Mouse (Mus musculus): Measurements from ENCODE around the gene Ccdc172. TPM values are rescaled to one million over a fixed set of nuclear protein-coding genes. Genes with fewer than 3 reads are reported as not detected.

Gene Ccdc172
- polyA plus RNA-seq, 1 experiment from 2014 or later: not detected

GRCm38 (mm10) chr19:58500049-58500448 lies 11.7 kb upstream of the Ccdc172 start:
- Histone ChIP-seq H3K27me3 (ENCODE audit: control insufficient read depth, insufficient read depth, low read length) (no peaks in the 10 kb centered on the region), H3K4me2 (ENCODE audit: low read length) (no peak overlapping the region), H3K9ac (replicated peaks; ENCODE audit: low read length) (no peak overlapping the region), H3K4me3 (replicated peaks; ENCODE audit: low read depth, low read length) (no peak overlapping the region), H3K4me1 (ENCODE audit: control insufficient read depth, insufficient read depth, low read length) (no peaks in the 10 kb centered on the region), H3K27ac (replicated peaks; ENCODE audit: low read depth, low read length) (0 out of 2 replicates have a peak overlapping the region, but pooled peaks have one; percentile 2), H3K36me3 (ENCODE audit: control insufficient read depth, insufficient read depth, low read length) (no peaks in the 10 kb centered on the region), H3K9me3 (ENCODE audit: control insufficient read depth, low read length) (no peaks in the 10 kb centered on the region)
- DNase-seq (peak; percentile 75), ATAC-seq (ENCODE audit: low FRiP score, low TSS enrichment) (no peak)
- WGBS: 69% methylated on average over 2 of the region's 2 CpGs

- Histone ChIP-seq H3K4me2 (ENCODE audit: low read length) (no peak overlapping the region), H3K4me1 (ENCODE audit: control insufficient read depth, insufficient read depth, low read length) (no peaks in the 10 kb centered on the region), H3K36me3 (ENCODE audit: control insufficient read depth, insufficient read depth, low read length) (no peaks in the 10 kb centered on the region), H3K9me3 (ENCODE audit: control insufficient read depth, low read length) (no peaks in the 10 kb centered on the region), H3K27me3 (ENCODE audit: control insufficient read depth, insufficient read depth, low read length) (no peaks in the 10 kb centered on the region), H3K4me3 (replicated peaks; ENCODE audit: low read depth, low read length) (no peak overlapping the region), H3K27ac (replicated peaks; ENCODE audit: low read depth, low read length) (no peak overlapping the region), H3K9ac (replicated peaks; ENCODE audit: low read length) (no peak overlapping the region)
- ATAC-seq (ENCODE audit: low FRiP score, low TSS enrichment) (no peak), DNase-seq (no peak)
- 92% methylated on average over 1 of the region's 1 CpGs for WGBS
These were observed 9.9 kb downstream of the Ccdc172 start for GRCm38 (mm10) chr19:58521696-58522095.

GRCm38 (mm10) chr19:58523736-58524394 lies 12.1 kb downstream of the Ccdc172 start:
- no peaks in the 10 kb centered on the region for H3K27me3 ChIP-seq (ENCODE audit: control insufficient read depth, insufficient read depth, low read length)
- H3K4me3 ChIP-seq (replicated peaks; ENCODE audit: low read depth, low read length): no peak overlapping the region
- H3K27ac ChIP-seq (replicated peaks; ENCODE audit: low read depth, low read length): no peak overlapping the region
- no peak for ATAC-seq (ENCODE audit: low FRiP score, low TSS enrichment)
- no peaks in the 10 kb centered on the region for H3K36me3 ChIP-seq (ENCODE audit: control insufficient read depth, insufficient read depth, low read length)
- no peak for DNase-seq
- 57% methylated on average over 12 of the region's 12 CpGs for WGBS
- no peak overlapping the region for H3K9ac ChIP-seq (replicated peaks; ENCODE audit: low read length)
- no peaks in the 10 kb centered on the region for H3K9me3 ChIP-seq (ENCODE audit: control insufficient read depth, low read length)
- no peak overlapping the region for H3K4me2 ChIP-seq (ENCODE audit: low read length)
- H3K4me1 ChIP-seq (ENCODE audit: control insufficient read depth, insufficient read depth, low read length): no peaks in the 10 kb centered on the region

GRCm38 (mm10) chr19:58525457-58526239 lies 13.9 kb downstream of the Ccdc172 start:
- Histone ChIP-seq H3K36me3 (ENCODE audit: control insufficient read depth, insufficient read depth, low read length) (no peaks in the 10 kb centered on the region), H3K27ac (replicated peaks; ENCODE audit: low read depth, low read length) (no peak overlapping the region), H3K9ac (replicated peaks; ENCODE audit: low read length) (no peak overlapping the region), H3K4me2 (ENCODE audit: low read length) (no peak overlapping the region), H3K27me3 (ENCODE audit: control insufficient read depth, insufficient read depth, low read length) (no peaks in the 10 kb centered on the region), H3K4me1 (ENCODE audit: control insufficient read depth, insufficient read depth, low read length) (no peaks in the 10 kb centered on the region), H3K9me3 (ENCODE audit: control insufficient read depth, low read length) (no peaks in the 10 kb centered on the region), H3K4me3 (replicated peaks; ENCODE audit: low read depth, low read length) (no peak overlapping the region)
- 70% methylated on average over 12 of the region's 12 CpGs for WGBS
- DNase-seq (no peak), ATAC-seq (ENCODE audit: low FRiP score, low TSS enrichment) (no peak)

GRCm38 (mm10) chr19:58533077-58533476 lies 21.3 kb downstream of the Ccdc172 start:
- Histone ChIP-seq H3K4me2 (ENCODE audit: low read length) (no peak overlapping the region), H3K27ac (replicated peaks; ENCODE audit: low read depth, low read length) (no peak overlapping the region), H3K4me3 (replicated peaks; ENCODE audit: low read depth, low read length) (no peak overlapping the region), H3K36me3 (ENCODE audit: control insufficient read depth, insufficient read depth, low read length) (no peaks in the 10 kb centered on the region), H3K9me3 (ENCODE audit: control insufficient read depth, low read length) (no peaks in the 10 kb centered on the region), H3K27me3 (ENCODE audit: control insufficient read depth, insufficient read depth, low read length) (no peaks in the 10 kb centered on the region), H3K9ac (replicated peaks; ENCODE audit: low read length) (no peak overlapping the region), H3K4me1 (ENCODE audit: control insufficient read depth, insufficient read depth, low read length) (no peaks in the 10 kb centered on the region)
- ATAC-seq (ENCODE audit: low FRiP score, low TSS enrichment) (no peak), DNase-seq (no peak)
- 91% methylated on average over 3 of the region's 3 CpGs for WGBS

GRCm38 (mm10) chr19:58536691-58537090 lies 24.9 kb downstream of the Ccdc172 start:
- ATAC-seq (ENCODE audit: low FRiP score, low TSS enrichment): no peak
- Histone ChIP-seq H3K36me3 (ENCODE audit: control insufficient read depth, insufficient read depth, low read length) (no peaks in the 10 kb centered on the region), H3K27ac (replicated peaks; ENCODE audit: low read depth, low read length) (no peak overlapping the region), H3K4me1 (ENCODE audit: control insufficient read depth, insufficient read depth, low read length) (no peaks in the 10 kb centered on the region), H3K4me3 (replicated peaks; ENCODE audit: low read depth, low read length) (no peak overlapping the region), H3K9ac (replicated peaks; ENCODE audit: low read length) (no peak overlapping the region), H3K9me3 (ENCODE audit: control insufficient read depth, low read length) (no peaks in the 10 kb centered on the region), H3K27me3 (ENCODE audit: control insufficient read depth, insufficient read depth, low read length) (no peaks in the 10 kb centered on the region), H3K4me2 (ENCODE audit: low read length) (no peak overlapping the region)
- DNase-seq: no peak
- WGBS: 95% methylated on average over 10 of the region's 10 CpGs

- no peak overlapping the region for H3K27ac ChIP-seq (replicated peaks; ENCODE audit: low read depth, low read length)
- no peak overlapping the region for H3K9ac ChIP-seq (replicated peaks; ENCODE audit: low read length)
- no peak overlapping the region for H3K4me3 ChIP-seq (replicated peaks; ENCODE audit: low read depth, low read length)
- no peak for ATAC-seq (ENCODE audit: low FRiP score, low TSS enrichment)
- H3K4me2 ChIP-seq (ENCODE audit: low read length): no peak overlapping the region
- no peaks in the 10 kb centered on the region for H3K27me3 ChIP-seq (ENCODE audit: control insufficient read depth, insufficient read depth, low read length)
- no peak for DNase-seq
- no peaks in the 10 kb centered on the region for H3K9me3 ChIP-seq (ENCODE audit: control insufficient read depth, low read length)
- 90% methylated on average over 5 of the region's 5 CpGs for WGBS
- no peaks in the 10 kb centered on the region for H3K36me3 ChIP-seq (ENCODE audit: control insufficient read depth, insufficient read depth, low read length)
- H3K4me1 ChIP-seq (ENCODE audit: control insufficient read depth, insufficient read depth, low read length): no peaks in the 10 kb centered on the region
These were observed 28.6 kb downstream of the Ccdc172 start for GRCm38 (mm10) chr19:58540396-58540795.

GRCm38 (mm10) chr19:58548367-58548766 lies 36.6 kb downstream of the Ccdc172 start:
- Histone ChIP-seq H3K27me3 (ENCODE audit: control insufficient read depth, insufficient read depth, low read length) (no peaks in the 10 kb centered on the region), H3K9ac (replicated peaks; ENCODE audit: low read length) (no peak overlapping the region), H3K36me3 (ENCODE audit: control insufficient read depth, insufficient read depth, low read length) (no peaks in the 10 kb centered on the region), H3K4me2 (ENCODE audit: low read length) (no peak overlapping the region), H3K4me3 (replicated peaks; ENCODE audit: low read depth, low read length) (no peak overlapping the region), H3K4me1 (ENCODE audit: control insufficient read depth, insufficient read depth, low read length) (no peaks in the 10 kb centered on the region), H3K9me3 (ENCODE audit: control insufficient read depth, low read length) (no peaks in the 10 kb centered on the region), H3K27ac (replicated peaks; ENCODE audit: low read depth, low read length) (no peak overlapping the region)
- WGBS: 61% methylated on average over 4 of the region's 4 CpGs
- ATAC-seq (ENCODE audit: low FRiP score, low TSS enrichment) (no peak), DNase-seq (no peak)

- no peak overlapping the region for H3K27ac ChIP-seq (replicated peaks; ENCODE audit: low read depth, low read length)
- no peaks in the 10 kb centered on the region for H3K4me1 ChIP-seq (ENCODE audit: control insufficient read depth, insufficient read depth, low read length)
- H3K4me2 ChIP-seq (ENCODE audit: low read length): no peak overlapping the region
- no peak overlapping the region for H3K9ac ChIP-seq (replicated peaks; ENCODE audit: low read length)
- DNase-seq (no peak), ATAC-seq (ENCODE audit: low FRiP score, low TSS enrichment) (no peak)
- H3K27me3 ChIP-seq (ENCODE audit: control insufficient read depth, insufficient read depth, low read length): no peaks in the 10 kb centered on the region
- H3K4me3 ChIP-seq (replicated peaks; ENCODE audit: low read depth, low read length): no peak overlapping the region
- WGBS: 84% methylated on average over 1 of the region's 1 CpGs
- no peaks in the 10 kb centered on the region for H3K36me3 ChIP-seq (ENCODE audit: control insufficient read depth, insufficient read depth, low read length)
- H3K9me3 ChIP-seq (ENCODE audit: control insufficient read depth, low read length): no peaks in the 10 kb centered on the region
These were observed 38.7 kb downstream of the Ccdc172 start for GRCm38 (mm10) chr19:58550489-58550888.
